Mouse (Mus musculus): ENCODE measurements at regions not wholly inside any gene's neighbourhood (a gene's known extent, or its start where the extent isn't known, plus 50 kb on each side); places are given as distances from the start of the nearest gene placed in this dataset.
A peak's percentile ranks its signal among the peaks of the same experiment; 100 is the strongest.

- DNase-seq: no peak
These were observed 126.4 kb upstream of the Npvf start for GRCm38 (mm10) chr6:50780677-50781076.

DNA sequence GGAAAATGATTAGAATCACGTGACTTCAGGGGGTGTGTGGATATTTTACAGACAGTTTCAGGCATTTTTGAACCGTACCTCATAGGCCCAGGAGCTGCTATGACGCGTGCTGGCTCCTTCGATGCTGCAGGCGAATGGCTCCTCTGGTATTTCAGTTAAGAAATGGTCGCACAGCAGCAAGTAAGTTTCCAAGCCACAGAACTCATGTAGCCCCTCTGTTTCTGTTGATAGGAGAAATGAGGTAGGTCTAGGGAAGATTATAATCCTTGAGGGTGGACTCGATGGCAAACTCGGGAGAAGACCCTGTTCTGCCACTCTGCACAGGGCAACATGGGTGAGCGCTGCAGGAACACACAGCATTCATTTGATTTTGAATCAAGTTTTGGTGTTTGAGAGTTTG lies 127.0 kb upstream of the Npvf start:
- no peak for DNase-seq

DNA sequence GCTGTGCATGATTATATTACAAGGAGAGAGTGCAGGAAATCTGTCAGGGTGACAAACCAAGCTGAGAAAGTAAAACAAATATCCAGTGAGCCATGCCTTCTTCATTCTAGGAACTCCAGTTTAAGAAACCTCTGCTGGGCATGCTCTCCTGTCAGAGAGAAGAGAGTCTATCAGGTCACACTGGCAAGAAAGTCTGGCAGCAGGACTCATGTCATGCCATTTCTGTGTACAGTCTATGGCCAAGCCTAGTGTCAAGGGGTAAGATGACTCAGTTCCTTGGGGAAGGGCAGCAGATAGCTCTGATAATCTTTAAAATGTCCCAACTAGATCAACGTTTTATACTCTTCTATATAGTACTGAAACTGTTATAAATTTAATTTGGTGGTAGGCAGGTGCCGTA lies 128.0 kb upstream of the Npvf start:
- DNase-seq: no peak

DNA sequence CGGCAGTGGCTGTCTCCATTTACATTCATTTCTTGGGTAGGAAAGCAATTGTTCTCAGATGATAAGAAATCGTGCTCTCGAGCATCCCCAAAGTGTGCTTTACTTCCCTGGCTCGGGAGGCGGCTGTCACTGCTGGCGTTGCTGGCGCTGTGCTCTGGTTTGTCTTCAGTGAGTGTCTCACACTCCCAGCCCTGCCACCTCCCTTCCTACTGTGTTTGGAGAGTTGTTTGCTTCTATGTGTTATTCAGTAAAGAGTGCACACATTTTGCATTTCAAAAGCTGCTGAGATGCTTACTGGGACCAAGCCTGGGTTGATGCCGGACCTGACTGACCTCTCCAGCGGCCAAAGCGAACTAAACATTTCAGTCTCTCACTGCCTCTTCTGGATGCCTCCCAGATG lies 129.3 kb upstream of the Npvf start:
- DNase-seq: no peak

- no peak for DNase-seq
These were observed 130.1 kb upstream of the Npvf start for GRCm38 (mm10) chr6:50784381-50784780.

DNA sequence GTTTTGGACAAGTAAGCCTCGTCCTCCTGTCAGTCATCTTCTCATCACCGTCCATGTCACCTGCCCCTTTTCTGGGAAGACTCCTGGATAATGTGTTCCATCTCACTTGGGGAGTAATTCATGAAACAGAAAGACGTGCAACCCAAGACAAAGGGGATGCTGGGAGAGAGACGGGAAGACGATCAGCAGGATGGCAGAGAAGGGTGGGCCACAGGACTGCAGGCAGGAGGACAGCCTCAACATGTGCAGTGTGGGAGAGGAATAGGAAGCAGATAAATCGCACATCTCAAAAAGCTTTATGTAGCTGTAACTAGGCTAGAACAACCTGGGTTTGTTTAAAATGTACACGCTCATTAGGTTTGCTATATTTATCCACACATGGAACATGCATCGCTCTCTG lies 133.4 kb upstream of the Npvf start:
- no peak for DNase-seq

- no peak for DNase-seq
These were observed 145.7 kb upstream of the Npvf start for GRCm38 (mm10) chr6:50799963-50800362.

DNA sequence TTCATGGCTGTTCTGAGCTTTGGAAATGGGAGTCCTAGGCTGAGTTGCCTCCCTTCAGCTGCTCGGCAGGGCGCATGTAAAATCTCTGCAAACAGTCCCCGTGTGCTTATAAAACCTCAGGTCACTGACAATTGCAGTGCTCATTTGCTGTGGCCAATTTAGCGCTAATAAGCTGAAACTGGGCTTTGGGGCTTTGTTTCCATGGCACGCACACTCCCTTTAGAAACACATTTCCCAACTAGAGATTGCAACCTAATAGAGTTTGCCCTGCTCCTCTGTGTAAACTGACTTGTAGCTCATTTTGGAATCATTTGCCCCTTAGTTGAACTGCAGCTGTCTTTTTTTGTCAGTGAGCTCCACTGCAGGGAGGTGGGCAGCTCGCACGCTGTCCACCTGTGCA lies 148.7 kb upstream of the Npvf start:
- no peak for DNase-seq

DNA sequence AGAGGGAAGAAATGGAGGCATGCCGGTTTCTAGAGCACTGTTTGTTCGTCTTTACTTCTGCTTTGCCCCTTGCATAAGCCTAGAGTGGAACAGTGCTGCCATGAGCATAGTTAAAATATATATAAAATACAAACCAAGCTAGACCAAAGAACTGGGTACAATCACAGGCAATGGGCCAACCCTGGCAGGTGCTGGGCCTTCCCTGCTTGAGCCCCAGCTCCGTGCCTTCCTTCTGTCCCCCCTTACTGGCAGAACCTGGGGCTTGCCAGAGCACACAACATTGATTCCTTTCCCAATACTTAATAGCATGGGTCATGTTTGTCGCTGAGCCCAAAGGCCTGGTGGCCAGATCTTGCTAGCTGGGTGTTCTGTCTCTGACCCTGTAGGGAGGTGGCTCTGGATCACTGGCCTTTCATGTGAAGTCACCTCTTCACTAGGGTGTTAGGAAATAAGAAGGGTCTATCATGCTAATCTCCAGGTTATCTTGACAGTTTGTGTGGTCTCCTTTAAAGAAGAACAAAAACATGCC lies 150.3 kb upstream of the Npvf start:
- DNase-seq: no peak

DNA sequence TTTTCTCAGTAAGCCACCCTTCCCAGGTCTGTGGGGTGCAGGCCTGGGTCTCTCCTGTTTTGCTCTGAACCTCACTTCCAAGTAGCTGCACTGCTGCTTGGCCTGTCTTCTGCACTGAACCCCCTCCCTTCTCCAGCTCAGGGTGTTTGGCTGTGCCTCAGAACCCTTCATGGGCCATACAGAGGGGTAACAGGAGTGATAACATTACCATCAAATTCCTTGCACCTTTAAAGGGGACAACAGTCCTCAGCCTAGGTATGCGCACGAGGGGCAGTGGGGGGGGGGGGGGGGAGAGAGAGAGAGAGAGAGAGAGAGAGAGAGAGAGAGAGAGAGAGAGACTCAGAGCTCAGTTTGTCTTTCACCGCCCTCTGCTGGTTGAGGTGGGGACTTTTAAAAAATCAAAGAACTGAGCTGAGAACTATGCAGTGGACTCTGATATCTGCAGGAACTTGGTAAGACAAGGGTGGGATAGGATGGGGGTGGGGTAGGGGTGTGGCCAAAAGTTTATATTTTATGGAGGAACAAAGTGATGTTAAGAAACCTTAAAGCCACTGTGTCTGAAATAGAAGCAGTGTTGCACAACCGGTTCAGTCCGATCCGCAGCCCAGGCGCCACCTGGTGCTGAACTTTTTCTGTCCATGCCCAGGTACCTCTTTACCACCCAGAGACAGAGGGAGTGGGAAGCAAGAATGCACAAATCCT lies 152.3 kb upstream of the Npvf start:
- DNase-seq: peak; percentile 18 to 71

- DNase-seq: peak; percentile 79 to 86
These were observed 153.2 kb upstream of the Npvf start for GRCm38 (mm10) chr6:50807187-50808012.

- peak; percentile 56 to 93 for DNase-seq
These were observed 153.9 kb upstream of the Npvf start for GRCm38 (mm10) chr6:50808126-50808525.

GRCm38 (mm10) chr6:50808811-50809668 lies 154.8 kb upstream of the Npvf start:
- no peak for DNase-seq

GRCm38 (mm10) chr6:50809669-50809983 lies 155.4 kb upstream of the Npvf start:
- DNase-seq: no peak

- DNase-seq: no peak
These were observed 160.8 kb upstream of the Npvf start for GRCm38 (mm10) chr6:50814936-50815500.

- DNase-seq: no peak
These were observed 161.3 kb upstream of the Npvf start for GRCm38 (mm10) chr6:50815579-50815978.

GRCm38 (mm10) chr6:50817430-50817829 lies 163.2 kb upstream of the Npvf start:
- DNase-seq: no peak

DNA sequence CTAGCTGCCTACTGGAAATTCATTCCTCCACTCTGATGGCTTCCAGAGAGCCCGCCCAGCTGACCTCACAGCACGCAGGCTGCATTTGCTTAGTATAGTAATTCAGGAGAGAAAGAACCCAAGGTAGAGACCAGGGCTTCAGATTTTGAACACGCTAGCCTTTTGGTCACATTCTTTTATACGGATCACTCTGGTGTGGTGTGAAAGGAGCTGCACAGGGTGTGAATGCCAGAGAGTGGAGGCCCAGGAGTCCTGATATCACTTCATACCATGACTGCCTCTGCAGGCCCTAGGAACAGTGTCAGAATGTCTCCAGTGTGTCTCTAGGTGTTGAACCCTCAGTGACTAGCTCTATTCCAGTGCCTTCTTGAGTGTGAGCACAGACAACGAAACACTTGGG lies 164.2 kb upstream of the Npvf start:
- no peak for DNase-seq

DNA sequence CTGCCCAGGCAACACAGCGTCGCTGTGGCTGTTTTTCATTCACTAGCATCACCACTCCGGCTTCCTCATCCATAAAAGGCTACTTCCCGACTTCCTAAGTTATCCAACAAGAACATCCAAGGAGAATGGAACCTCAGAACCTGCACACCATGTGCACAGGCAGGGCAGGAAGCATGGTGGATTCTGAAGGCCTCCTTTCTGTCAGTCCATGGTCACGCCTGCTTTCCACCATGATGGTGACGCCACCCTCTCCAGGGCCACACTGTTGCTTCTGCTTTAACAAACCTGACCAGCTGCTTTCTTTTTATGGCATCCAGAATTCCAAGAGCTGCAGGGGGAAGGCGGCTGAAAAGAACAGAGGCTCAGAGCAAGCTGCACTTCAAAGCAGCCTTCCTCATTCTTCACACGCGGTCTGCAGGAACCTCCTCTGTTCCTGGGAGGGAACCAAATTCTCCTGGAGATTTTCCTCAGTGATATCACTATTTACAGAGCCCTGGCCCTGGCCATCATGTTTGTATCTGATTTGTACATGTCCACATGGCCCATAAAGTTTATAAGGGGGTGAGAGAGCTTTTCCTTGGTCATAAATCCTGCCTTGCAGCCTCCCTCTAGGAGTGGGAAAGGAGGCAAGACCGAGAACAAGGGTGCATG lies 164.8 kb upstream of the Npvf start:
- no peak for DNase-seq

DNA sequence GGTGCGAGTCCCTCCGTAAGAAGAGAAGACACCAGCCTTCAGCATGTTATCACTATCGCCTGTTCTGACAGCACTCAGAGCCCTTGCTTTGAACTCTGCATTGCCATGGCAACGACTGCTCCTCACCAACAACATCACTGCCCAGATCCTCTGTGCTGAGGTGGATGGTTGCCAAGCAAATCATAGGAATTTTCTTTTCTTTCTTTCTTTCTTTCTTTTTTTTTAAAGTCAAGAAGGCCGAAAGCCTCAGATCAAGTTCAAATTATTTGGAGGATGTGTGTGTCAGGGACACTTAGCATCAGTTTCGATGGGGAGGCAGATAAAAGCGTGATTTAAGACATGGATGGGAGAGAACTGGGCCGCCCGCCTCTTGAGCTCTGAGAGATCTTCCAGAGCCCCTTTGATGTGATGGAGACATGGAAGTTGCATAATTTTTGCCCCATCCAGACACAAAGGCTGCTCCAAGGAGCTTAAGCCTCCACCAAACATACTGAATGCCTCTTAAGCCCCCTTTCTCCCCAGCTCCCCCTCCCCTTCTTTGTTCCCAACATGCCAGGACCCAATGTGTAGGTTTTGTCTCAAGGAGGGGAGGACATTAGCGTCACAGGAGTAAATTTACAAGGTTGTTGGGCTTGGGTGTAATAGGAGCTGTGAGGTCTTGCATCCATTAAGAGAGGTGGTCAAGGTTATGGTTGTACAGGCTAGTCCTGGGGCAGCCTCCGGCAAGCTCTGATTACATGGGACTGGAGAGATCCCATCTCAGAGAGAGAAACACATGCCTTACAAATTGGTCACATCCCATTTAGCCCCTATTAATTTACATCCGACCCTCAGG lies 167.4 kb upstream of the Npvf start:
- no peak for DNase-seq

Data from heart, adult 18-20 months (tissue).